Mouse (Mus musculus) gastrocnemius, postnatal 36 days (tissue): ENCODE results near the gene Gpr146. TPM values are rescaled to one million over a fixed set of nuclear protein-coding genes. Genes with fewer than 3 reads are reported as not detected.
"Not testable (repeated sequence)": the region's sequence is repeated elsewhere in the genome, so short reads cannot be mapped to it uniquely, and the experiment has no call there.

Experiments
- DNase-seq, 2 experiments: peaks; one replicate each; pipeline ENCODE4 v3.0.0; 2022
- intact Hi-C: fragments of 180-260 bp; cut with DNase I; formaldehyde crosslinking; loops from one replicate; pipeline ENCODE4 v1.15.1; 2025
- long read RNA-seq, 2 experiments: library from polyadenylated mRNA; stranded (forward); transcript quantifications; one replicate each; pipeline ENCODE4 v2.0.0; 2021
- total RNA-seq, 2 experiments: library from RNA; stranded (reverse); gene quantifications; 2 replicates each; pipeline ENCODE4 v1.2.3; 2021

Gpr146 gene
- total RNA-seq = 10 to 100 TPM; 25.3 to 30.4 TPM
- long read RNA-seq, experiment 1, full-length matches to known transcripts = 11 of 35 reads
- long read RNA-seq, experiment 1, partial matches to known transcripts = 9 of 35 reads
- long read RNA-seq, experiment 1, other reads (novel, unspliced or antisense) = 15 of 35 reads
- long read RNA-seq, experiment 2, full-length matches to known transcripts = 18 of 48 reads
- long read RNA-seq, experiment 2, partial matches to known transcripts = 0 of 48 reads
- long read RNA-seq, experiment 2, other reads (novel, unspliced or antisense) = 30 of 48 reads

DNA sequence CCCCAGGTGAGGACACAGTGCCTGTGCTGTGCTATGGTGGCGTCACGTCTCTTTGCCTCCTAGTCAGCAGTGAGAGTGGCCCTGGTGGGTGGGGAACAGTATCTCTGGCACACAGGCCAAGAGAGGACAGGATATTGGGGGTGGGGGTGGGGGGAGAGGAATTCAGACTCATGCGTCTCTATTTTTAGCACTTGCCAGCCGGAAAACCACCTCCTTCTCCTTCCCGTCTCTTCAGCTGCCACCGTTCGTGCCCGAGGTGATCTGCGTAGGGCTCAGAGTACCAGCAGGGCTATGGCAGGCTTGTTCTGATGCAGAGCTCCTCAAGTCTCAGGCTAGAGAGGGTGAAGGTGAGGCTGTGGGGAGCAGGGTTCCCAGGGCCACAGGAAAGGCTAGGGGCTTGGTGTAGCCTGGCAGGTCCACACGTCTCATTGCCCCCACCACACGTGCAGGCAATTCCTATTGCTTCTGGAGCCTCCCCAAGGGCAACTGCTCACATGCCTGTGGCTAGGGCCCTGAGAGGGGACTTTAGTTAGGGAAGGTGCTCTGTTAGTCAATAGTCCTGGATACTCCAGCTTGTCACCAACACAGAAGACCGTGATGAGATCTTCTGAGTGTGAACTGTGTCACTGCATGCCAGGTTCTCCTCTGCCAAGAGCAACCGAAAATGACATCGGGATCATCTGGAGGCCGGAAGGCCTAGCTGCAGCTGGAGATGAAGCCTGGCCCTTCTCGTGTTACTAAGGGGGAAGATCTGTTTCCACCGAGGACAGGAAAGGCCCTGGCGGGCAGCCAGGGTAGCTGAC is at the start of gene Gpr146:
TSS of gene Gpr146 (plus strand) at position 230 of the 803 bp plus-strand sequence.
- intact Hi-C loops = no loop called here
- DNase-seq = peak; percentile 66 to 70

DNA sequence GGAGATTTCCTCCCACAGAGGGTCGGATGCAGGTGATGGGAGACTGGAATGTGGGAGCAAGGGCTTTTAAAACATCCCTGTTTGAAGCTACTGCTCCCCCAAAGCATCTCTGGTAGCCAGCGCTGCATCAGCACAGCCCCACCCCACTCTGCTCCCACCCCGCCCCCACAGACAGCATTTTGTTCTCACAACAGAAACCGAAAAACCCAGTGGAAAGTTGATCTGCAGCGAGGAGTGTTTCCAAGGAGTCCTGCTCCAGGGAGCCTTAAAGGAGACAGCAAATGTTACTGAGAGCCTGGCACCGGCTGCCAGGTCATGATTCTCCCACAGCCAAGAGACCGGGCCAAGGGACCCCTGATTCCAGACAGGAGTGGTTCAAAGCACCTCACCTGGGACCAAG is 46.7 kb upstream of the Gpr146 start:
- intact Hi-C loops = no loop called here
- no peak for DNase-seq

DNA sequence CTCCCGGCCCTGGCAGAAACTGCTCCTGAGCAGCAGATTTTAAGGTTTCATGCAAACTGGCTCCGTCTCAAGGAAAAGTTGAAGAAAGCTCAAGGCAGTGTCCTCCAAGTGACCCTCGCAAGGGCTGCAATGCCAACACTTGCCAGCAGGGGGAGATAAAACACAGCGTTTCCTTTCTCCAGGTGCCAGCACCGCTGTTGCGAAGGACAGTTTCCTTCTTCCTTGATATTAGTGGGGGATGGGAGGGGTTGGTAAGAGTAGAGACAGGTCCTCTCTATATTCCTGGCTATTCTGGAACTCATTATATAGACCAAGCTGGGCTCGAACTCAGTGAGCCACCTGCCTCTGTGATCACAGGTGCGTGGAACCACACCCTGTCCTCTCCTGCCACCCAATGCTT is 45.8 kb upstream of the Gpr146 start:
- peak; percentile 72 to 84 for DNase-seq

DNA sequence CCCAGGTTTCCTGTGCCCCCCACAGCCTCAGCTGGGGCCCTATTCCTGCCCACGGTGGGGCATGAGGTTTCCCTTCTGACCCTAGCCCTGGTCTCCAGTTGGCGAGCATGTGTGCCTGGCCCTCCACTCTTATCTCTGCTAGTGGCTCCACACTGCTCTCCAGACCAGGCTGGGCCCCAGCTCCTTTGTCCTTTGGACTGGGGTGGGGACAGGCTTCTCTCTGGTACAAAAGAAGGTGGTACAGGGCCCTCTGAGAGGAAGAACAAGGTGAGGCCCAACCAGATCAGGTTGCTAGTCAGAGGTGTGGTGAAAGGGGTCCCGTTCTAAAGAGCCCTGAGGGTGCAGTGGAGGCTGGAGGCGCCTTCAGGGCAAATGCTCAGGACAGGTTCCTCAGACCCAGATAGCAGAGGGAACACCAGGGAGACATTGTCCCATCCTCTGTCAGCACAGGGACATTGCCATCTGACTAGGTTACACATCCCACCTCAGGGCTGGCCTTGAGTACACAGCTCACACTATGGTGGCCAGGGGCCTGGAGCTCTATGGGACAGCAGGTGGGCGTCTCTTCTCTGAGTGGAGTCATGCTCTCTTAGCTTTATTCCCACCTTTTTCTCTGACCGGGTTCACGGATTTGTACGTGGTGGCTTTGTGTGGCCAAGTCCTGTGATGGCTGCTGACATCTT is 44.8 kb upstream of the Gpr146 start:
- intact Hi-C loops = loop anchor here (1.0 kb wide), 1 partner anchor 23 kb away; no protein-coding TSS in a partner anchor
- no peak for DNase-seq

More for the DNA sequence above, 45.8 kb upstream of the Gpr146 start:
- intact Hi-C loops = loop anchor here (1.0 kb wide), 1 partner anchor 24 kb away; no protein-coding TSS in a partner anchor

DNA sequence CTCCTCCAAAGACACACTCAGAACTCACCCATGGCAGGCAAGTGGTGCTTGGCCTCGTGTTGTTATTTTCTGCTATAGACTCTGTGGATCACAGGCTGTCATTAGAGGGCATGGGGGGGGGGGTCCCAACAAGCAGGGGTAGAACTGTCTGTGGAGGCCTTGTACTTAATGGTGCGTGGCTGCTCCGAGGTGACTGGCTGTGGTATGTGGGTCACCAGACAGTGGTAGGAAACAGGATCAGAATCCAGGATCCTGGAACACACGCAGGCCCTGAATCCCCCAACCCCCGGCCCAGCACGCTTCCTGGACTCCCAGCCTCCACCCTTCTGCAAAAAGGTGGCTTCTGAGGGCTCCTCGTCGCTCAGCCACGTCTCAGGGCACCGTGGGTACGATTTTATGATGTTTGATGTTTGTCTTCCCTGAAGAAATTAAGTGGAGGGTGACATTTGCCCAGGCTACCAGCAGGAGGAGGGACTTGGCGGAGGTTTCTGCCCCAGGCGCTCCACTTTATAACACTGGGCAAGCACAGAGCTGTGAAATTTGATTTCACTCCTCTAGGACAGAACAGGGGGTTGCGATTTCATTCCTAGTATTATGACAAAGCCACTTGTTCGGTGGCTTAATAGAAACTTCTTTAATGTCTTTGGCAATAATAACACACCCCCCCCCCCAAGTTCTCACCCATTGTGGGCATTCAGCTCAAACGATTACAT is 44.0 kb upstream of the Gpr146 start:
- intact Hi-C loops = no loop called here
- DNase-seq = no peak

DNA sequence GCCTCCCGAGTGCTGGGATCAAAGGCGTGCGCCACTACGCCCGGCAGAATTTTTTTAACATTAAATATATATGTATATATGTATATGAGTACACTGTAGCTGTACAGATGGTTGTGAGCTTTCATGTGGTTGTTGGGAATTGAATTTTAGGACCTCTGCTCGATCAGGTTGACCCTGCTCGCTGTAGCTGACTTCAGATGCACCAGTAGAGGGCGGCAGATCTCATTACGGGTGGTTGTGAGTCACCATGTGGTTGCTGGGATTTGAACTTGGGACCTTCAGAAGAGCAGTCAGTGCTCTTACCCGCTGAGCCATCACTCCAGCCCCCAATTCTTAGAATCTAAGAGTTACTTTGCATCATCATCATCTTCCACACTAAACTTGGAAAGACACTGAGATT is 43.1 kb upstream of the Gpr146 start:
- DNase-seq, intact Hi-C loops: not testable (repeated sequence)

DNA sequence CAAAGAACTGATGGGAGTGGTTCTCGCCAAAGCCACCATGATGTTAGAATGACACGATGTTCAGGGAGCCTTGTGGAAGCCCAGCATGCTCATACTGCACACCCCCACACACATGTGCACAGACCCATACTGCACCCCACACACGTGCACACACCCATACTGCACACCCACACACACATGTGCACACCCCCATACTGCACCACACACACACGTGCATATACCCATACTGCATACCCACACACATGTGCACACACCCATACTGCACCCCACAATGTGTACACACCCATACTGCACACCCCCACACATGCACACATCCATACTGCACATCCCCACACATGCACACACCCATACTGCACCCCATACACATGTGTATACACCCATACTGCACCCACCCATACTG is 41.9 kb upstream of the Gpr146 start:
- intact Hi-C loops = no loop called here
- DNase-seq = no peak

DNA sequence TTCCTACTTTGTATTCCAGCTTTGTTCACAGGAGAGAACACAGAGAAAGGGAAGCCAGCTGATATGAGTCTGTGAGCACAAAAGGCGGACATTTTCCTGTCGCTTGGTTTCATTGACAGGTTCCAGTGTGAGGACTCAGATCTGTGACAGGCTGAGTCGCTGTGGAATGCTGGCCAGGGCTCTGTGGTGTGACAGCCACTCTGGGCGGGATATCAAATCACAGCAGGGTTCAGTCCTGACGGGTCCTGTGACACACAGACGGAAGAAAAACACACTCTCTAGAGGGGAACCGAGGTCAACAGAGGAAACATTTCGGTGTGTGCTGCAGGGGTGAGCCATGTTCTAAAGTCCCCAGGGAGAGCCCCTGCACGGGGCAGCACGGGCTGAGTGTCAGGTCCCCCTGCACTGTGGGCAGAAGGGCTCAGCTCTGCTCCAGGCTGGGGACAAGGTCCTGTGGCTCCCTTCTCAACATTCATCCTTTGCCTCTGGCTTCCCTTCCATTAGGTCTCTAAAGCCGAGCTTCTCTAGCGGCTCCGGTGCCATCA is 39.6 kb upstream of the Gpr146 start:
- intact Hi-C loops = no loop called here
- no peak for DNase-seq

DNA sequence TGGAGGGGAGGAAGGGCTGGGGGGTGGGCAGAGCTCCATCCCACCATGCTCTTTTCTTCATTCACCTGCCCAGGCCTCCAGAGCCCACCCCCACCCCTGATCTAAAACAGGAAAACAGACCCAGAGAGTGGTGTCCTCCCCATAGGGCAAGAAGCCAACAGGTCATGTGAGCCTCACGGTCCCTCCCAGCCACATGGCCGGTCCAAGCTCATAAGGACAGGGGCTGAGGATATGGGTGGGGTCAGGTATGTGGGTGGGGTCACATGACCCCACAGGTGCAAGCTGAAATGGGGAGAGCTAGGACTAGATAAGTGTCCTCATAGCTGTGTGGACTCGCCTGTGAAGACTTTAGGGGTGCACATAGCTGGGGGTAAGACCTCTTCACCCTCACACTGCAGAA is 39.1 kb upstream of the Gpr146 start:
- intact Hi-C loops = no loop called here
- DNase-seq = no peak

DNA sequence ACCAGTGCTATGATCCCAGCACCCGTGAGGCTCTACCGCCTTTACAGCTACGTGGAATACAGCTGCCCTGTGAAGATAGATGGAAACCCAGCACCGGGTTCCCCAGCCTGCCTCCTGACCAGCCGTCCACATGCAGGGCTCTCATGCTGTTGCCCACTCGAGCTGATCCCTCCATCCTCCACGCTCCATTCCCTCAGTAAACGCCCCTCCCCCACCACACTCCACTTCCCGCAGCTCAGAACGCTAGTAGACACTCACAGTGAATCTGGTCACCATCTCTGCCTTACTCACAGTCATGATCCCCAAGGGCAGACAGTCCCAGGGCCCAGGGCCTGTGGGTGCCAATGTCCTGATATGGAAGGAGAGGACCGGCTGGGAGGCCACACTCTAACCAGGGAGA is 38.6 kb upstream of the Gpr146 start:
- intact Hi-C loops = no loop called here
- no peak for DNase-seq

DNA sequence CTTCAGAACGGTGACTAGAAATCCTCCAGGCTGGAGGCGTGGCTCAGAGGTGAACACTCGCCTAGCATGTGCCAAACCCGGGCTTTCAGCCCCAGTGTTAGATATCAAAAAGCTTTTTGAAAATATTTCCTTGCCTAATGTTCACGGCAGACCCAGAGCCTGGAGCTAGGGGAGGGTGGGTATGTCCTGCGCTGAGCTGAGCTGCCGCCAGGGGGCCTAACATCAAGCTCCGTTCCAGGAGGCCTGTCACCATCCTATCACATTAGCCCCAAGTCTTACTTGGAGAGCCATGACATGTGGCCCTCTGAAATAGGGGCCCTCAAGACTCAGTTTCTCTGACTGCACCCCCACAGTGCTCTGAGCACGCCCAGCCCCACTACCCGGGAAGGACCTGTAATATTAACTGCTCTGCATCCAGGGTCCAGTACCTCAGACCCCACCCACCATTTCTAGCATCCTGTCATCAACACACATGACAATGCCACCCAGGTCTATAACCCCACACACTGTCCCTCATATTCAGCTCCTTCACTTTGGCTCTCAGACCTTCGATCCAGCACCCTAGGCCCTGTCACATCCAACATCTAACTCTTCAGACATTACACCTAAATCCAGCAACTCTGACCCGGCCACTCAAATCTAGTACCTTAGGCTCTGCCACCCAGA is 33.3 kb upstream of the Gpr146 start:
- peak; percentile 67 to 71 for DNase-seq
- intact Hi-C loops = no loop called here

DNA sequence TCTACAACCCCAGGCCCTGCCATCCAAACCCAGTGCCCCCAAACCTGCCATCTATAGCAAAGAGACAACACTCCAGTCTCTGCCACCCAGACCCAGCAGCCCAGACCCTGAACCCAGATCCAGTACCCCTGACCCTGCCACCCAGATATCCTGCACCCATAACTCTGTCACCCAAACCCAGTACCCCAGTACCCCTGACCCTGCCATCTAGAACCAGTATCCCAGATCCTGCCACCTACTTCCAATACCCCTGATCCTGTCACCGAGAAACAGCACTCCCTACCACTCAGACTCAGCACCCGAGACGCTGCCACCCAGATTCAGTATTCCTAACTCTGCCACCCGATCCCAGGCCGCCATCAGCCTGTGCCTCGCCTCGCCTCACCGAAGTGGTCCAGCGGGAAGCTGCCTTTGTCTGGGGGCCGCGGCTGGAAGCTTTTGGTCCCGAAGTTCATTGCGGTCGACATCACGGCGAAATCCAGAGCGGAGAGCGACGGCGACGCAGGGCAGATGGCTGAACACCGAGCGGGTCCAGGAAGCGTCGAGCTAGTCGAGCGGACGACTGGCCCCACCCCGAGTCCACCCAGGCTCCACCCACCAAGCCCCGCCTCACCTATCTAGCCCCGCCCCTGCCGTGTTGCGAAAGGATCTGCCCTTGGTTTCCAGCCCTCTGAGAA is 32.7 kb upstream of the Gpr146 start:
- intact Hi-C loops = no loop called here
- DNase-seq = peak; percentile 97

DNA sequence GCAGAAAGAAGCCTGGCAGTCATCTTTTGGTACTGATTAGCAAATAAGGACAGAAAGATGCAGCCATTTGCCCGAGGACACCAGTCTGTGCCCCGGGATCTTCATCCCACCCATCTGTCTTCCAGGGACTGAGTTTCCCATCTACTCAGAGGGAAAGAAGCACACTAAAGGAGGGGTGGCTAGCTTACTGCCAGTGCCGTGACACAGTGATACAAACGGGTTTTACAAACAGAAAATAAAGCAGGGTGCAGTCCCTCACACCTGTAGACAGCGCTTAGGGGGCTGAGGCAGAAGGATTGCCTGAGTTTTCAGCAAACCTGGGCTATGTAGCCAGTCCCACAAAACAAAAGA is 32.2 kb upstream of the Gpr146 start:
- intact Hi-C loops = no loop called here
- no peak for DNase-seq

DNA sequence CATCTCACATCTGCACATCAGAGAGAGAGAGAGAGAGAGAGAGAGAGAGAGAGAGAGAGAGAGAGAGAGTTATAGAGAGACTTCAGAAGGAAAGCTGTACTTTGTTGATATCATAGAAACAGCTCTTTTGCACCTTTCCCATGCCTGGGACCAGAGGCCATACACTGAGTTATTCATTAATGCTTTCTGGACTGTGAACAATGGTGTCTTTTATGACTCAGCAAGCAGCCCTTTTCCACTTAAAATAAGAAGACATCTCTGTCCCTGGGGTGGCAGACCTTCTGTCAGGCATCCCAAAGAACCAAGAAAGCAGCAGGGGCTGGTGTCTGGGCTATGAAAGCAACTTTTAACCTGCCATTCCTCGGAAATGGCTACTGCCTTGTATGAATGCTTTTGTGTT is 30.3 kb upstream of the Gpr146 start:
- DNase-seq = no peak
- intact Hi-C loops = no loop called here

DNA sequence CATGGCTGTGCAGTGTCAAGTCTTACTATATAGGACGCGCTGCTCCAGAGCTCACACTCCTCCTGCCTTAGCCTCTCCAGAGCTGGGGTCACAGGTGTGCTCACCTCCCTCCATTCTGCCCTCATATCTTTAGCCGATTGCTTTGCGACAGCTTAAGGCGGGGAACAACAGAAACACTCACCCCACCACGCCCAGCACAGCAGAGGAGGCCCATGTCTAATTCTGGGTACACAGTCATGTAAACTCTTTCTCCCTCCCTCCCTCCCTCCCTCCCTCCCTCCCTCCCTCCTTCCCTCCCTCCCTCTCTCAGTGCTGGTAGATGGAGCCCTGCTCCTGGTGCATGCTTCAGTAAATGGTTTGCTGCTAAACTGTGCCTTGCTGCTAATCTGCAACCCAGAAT is 27.8 kb upstream of the Gpr146 start:
- intact Hi-C loops = no loop called here
- no peak for DNase-seq

DNA sequence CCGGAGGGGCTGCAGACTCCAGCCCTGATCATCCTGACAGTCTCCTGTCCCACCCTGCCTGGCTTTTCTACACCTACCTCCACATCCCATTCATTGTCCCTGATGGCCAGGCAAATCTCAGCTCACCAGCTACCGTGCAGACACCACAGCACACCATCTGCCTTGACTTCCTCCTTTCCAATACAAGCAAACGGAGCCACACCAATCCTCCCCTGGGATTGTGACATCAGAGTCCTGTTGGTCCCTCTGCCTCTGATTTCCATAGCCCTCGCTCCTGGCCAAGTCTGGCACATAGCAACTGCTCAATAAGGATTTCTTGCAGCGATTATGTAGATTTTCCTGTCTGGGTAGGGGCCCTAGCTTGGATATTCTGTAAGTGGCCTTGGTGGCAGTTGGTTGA is 26.4 kb upstream of the Gpr146 start, which contains the start of gene Cox19:
TSS of gene Cox19 (minus strand) at position 285 of the 400 bp plus-strand sequence.
- intact Hi-C loops = no loop called here
- DNase-seq = no peak

DNA sequence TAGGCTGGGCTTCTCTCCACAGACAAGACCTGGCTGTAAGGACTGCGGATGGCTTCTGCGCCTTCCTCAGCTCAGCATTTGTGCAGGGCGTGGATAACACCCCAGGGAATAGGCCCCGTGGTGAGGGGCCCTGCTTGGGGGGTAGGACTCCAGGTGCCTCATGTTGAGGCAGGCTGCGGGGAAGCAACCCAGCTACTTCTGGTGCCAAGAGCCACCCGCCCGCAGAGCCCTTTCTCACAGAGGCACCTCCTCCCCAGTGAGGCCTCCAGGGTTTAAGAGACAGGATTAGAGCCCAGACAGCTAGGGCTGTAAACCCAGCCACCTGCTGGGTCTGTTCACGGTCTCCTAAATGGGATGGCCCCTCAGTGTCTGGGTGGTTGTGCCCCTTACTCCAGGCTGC is 25.9 kb upstream of the Gpr146 start:
- no peak for DNase-seq
- intact Hi-C loops = no loop called here

DNA sequence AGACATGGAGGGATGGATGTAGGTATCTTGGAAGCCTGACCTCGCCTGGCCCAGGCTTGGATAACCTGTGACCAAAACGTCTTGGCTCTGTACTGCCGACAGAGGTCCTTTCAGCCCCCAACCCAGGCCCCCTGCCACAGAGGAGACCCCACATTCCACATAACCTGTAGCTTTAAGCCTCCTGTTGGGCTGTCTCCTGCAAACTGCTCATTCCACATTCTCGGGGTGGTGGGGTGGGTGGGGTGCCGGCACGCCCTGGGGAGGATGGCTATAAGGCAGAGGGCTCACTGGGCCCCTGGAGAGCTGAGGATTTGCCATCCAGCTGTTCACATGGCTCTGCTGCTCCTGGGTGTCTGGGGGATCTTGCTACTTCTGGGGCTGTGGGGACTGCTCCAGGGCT is 25.2 kb upstream of the Gpr146 start, which contains the start of gene Cyp2w1:
TSS of gene Cyp2w1 (plus strand) at position 301 of the 400 bp plus-strand sequence.
- no peak for DNase-seq
- intact Hi-C loops = no loop called here

DNA sequence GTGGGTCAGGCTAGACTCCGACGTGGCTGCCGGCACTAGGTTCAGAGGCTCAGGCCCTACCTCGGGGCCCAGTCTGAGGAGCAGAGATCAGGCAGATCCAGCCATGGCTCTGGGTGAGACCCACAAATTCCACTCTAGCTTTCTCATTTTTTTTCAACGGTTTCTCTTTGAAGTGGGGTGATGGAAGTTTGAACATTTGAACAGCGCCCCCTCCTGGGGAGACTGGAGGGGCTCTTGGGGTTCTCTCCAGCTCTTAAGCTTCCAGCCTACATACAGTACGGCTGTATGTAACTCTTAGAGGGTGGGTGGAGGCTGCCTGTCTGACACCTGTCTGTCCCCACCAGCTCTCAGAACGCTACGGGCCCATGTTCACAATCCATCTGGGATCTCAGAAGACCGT is 24.0 kb upstream of the Gpr146 start:
- intact Hi-C loops = no loop called here
- DNase-seq = no peak
